Mouse (Mus musculus) midbrain, embryonic 14.5 days (tissue): Measurements from ENCODE around the gene Armc6. TPM values are rescaled to one million over a fixed set of nuclear protein-coding genes. Genes with fewer than 3 reads are reported as not detected.
A peak's percentile ranks its signal among the peaks of the same experiment; 100 is the strongest.

ENCODE experiments used
- ATAC-seq: fragments of 200-750 bp; cut with Nextera tagmentation; 2 replicates; pipeline ENCODE4 v1.8.0; 2017; ENCODE audit warnings: moderate number of reproducible peaks, moderate library complexity; ENCODE audit not compliant: low FRiP score, low TSS enrichment
- DNase-seq: peaks from one replicate; pipeline ENCODE4 v3.0.0-alpha.2; 2015
- H3K27ac ChIP-seq: fragments of 300-500 bp; sonication (generic); replicated peaks from 2 replicates; pipeline ENCODE4 v1.5.1; 2014; ENCODE audit warnings: mild to moderate bottlenecking, low read depth, low read length, moderate library complexity
- H3K27me3 ChIP-seq: fragments of 300-500 bp; sonication (generic); 2 replicates; pipeline ENCODE4 v1.6.1; 2014; ENCODE audit warnings: low read length, control low read depth, mixed read lengths; ENCODE audit not compliant: control insufficient read depth, insufficient read depth
- H3K36me3 ChIP-seq: fragments of 300-500 bp; sonication (generic); 2 replicates; pipeline ENCODE4 v1.6.1; 2014; ENCODE audit warnings: low read length, control low read depth; ENCODE audit not compliant: control insufficient read depth, insufficient read depth
- H3K4me1 ChIP-seq: fragments of 300-500 bp; sonication (generic); 2 replicates; pipeline ENCODE4 v1.6.1; 2014; ENCODE audit warnings: mild to moderate bottlenecking, antibody characterized with exemption, low read length, control low read depth; ENCODE audit not compliant: control insufficient read depth, insufficient read depth
- H3K4me2 ChIP-seq: fragments of 300-500 bp; sonication (generic); 2 replicates; pipeline ENCODE4 v1.6.1; 2014; ENCODE audit warnings: mild to moderate bottlenecking, low read length, moderate library complexity
- H3K4me3 ChIP-seq: fragments of 300-500 bp; sonication (generic); replicated peaks from 2 replicates; pipeline ENCODE4 v1.5.1; 2014; ENCODE audit warnings: low read depth, low read length
- H3K9ac ChIP-seq: fragments of 300-500 bp; sonication (generic); replicated peaks from 2 replicates; pipeline ENCODE4 v1.6.1; 2014; ENCODE audit warnings: mild to moderate bottlenecking, low read length, moderate library complexity
- H3K9me3 ChIP-seq: fragments of 300-500 bp; sonication (generic); 2 replicates; pipeline ENCODE4 v1.6.1; 2016; ENCODE audit warnings: low read length, control low read depth, mixed read lengths; ENCODE audit not compliant: control insufficient read depth
- WGBS: fragments of 180-500 bp; shearing (Covaris S2); extraction: QIAGEN DNeasy Blood & Tissue Kit; methylation state at CpG from one replicate; pipeline ENCODE4 v1.1.7; 2014; 5-methylcytosine and 5-hydroxymethylcytosine counted together
- polyA plus RNA-seq: library from polyadenylated mRNA; unstranded; fragments of >200 nt; fragmentation: Nextera tagmentation; extraction: Ambion mirVana; gene quantifications from 2 replicates; pipeline ENCODE4 v1.2.1, GENCODE M21; 2014

Gene Armc6
- polyA plus RNA-seq, 1 experiment from 2014 or later, result 82.5 TPM

DNA sequence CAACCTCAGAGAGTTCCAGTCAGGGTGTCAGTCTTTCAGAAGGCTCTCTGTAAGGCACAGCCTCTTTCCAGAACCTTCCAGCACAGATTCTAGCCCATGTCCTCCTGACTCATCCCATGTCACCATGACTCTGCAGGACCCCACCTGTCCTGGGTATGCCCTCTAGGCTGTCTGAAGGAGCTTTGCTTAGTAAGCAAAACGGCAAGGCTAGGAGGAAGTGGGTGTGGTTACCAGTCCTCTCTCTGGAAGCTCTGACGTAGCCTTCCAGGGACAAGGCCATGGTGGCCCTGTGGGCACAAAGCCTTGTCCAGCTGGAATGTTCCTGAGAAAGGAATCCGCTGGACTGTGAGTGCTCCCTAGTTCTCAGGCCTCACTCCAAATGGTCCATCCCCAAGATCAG lies 38.7 kb upstream of the Armc6 start:
- 70% methylated on average over 3 of the region's 3 CpGs for WGBS
- DNase-seq, result no peak
- Histone ChIP-seq H3K4me3 (no peak overlapping the region), H3K4me2 (no peak overlapping the region), H3K4me1 (no peaks in the 10 kb centered on the region), H3K27me3 (no peaks in the 10 kb centered on the region), H3K36me3 (no peaks in the 10 kb centered on the region), H3K9me3 (no peaks in the 10 kb centered on the region), H3K9ac (no peak overlapping the region), H3K27ac (no peak overlapping the region)
- no peak for ATAC-seq

- DNase-seq (peak; percentile 35), ATAC-seq (no peak)
- H3K27ac ChIP-seq, result no peak overlapping the region
- 62% methylated on average over 11 of the region's 11 CpGs for WGBS
- H3K36me3 ChIP-seq, result peaks cover 24% of the 10 kb centered on the region
- no peak overlapping the region for H3K4me3 ChIP-seq
- H3K9me3 ChIP-seq, result no peaks in the 10 kb centered on the region
- no peaks in the 10 kb centered on the region for H3K27me3 ChIP-seq
- H3K4me2 ChIP-seq, result no peak overlapping the region
- H3K4me1 ChIP-seq, result no peaks in the 10 kb centered on the region
- H3K9ac ChIP-seq, result no peak overlapping the region
Observed at GRCm38 (mm10) chr8:70268799-70269565, 34.7 kb upstream of the Armc6 start.

DNA sequence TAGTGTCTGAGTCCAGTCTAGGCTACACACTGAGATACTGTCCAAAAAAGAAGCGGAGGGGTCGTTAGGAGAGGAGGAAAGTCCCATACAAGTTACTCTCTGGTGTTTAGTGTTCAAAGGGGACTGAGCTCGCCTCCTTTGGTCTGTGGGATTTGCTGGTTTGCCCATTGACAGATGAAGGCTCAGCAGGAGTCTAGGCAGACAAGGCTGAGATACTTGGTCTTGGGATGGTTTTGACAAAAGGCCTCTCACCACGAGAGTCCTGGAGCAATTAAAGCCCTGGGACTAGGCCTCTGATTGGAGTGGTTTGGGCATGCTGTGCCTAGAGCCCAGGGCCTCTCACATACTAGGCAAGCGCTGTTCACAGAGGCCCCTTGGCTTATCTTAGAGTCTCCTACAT lies 34.0 kb upstream of the Armc6 start:
- H3K27ac ChIP-seq, result no peak overlapping the region
- no peak overlapping the region for H3K9ac ChIP-seq
- WGBS, result 43% methylated on average over 5 of the region's 5 CpGs

GRCm38 (mm10) chr8:70267674-70268073 lies 33.4 kb upstream of the Armc6 start:
- H3K4me2 ChIP-seq, result no peak overlapping the region
- no peaks in the 10 kb centered on the region for H3K4me1 ChIP-seq
- peaks cover 37% of the 10 kb centered on the region for H3K36me3 ChIP-seq
- H3K9me3 ChIP-seq, result no peaks in the 10 kb centered on the region
- H3K27me3 ChIP-seq, result no peaks in the 10 kb centered on the region
- no peak overlapping the region for H3K9ac ChIP-seq
- WGBS, result 88% methylated on average over 3 of the region's 3 CpGs
- ATAC-seq (no peak), DNase-seq (no peak)
- H3K27ac ChIP-seq, result no peak overlapping the region
- H3K4me3 ChIP-seq, result no peak overlapping the region

More for the DNA sequence above, 34.0 kb upstream of the Armc6 start:
- H3K9me3 ChIP-seq, result no peaks in the 10 kb centered on the region
- no peaks in the 10 kb centered on the region for H3K4me1 ChIP-seq
- DNase-seq, result no peak
- H3K36me3 ChIP-seq, result peaks cover 30% of the 10 kb centered on the region
- no peak overlapping the region for H3K4me2 ChIP-seq
- no peak overlapping the region for H3K4me3 ChIP-seq
- no peak for ATAC-seq
- no peaks in the 10 kb centered on the region for H3K27me3 ChIP-seq

DNA sequence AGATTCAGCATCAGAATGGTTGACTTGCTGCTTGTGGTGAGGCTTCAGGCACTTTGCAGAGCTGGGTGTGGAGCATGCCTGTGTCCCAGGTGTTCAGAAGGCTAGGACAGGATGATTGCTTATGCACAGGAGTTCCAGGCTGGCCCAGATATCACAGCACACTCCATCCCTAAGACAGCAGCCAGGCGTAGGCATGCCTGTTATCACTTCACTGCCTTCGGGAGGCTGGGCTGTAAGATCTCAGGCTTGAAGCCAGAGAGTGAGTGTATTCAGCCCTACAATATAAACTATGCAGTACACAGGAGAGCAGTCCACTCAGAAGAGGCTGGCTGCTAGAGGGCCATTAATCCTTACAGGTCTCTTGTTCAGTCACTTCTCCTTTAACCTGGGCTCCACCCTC lies 24.8 kb upstream of the Armc6 start:
- Histone ChIP-seq H3K9me3 (no peaks in the 10 kb centered on the region), H3K27ac (no peak overlapping the region), H3K4me1 (no peaks in the 10 kb centered on the region), H3K9ac (no peak overlapping the region), H3K27me3 (no peaks in the 10 kb centered on the region), H3K4me3 (no peak overlapping the region), H3K4me2 (no peak overlapping the region), H3K36me3 (peaks cover 98% of the 10 kb centered on the region)
- ATAC-seq (no peak), DNase-seq (no peak)
- 95% methylated on average over 2 of the region's 2 CpGs for WGBS

DNA sequence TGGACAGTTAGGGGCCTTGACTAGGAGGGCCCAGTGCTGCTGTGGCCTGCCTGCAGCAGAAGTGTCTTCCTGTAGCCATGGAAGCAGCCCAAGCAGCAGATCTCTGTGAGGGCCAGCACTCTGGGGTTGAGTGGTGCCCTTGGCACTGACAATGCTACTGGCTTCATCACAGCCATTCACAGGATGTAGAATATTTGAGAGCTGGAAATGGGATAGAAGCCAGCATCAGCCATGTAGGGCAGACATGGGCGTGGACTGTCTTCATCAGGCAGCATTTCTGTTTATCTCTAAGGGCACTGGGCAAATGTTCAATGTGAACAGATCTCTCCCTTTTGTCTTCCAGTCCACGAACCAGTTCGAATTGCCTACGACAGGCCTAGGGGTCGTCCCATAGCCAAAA lies 24.3 kb upstream of the Armc6 start:
- H3K9ac ChIP-seq, result no peak overlapping the region
- H3K36me3 ChIP-seq, result peaks cover 98% of the 10 kb centered on the region
- no peak overlapping the region for H3K4me2 ChIP-seq
- H3K27ac ChIP-seq, result no peak overlapping the region
- H3K4me3 ChIP-seq, result no peak overlapping the region
- H3K9me3 ChIP-seq, result no peaks in the 10 kb centered on the region
- H3K4me1 ChIP-seq, result no peaks in the 10 kb centered on the region
- no peak for DNase-seq
- no peak for ATAC-seq
- H3K27me3 ChIP-seq, result no peaks in the 10 kb centered on the region
- WGBS, result 94% methylated on average over 5 of the region's 5 CpGs

- ATAC-seq (no peak), DNase-seq (no peak)
- Histone ChIP-seq H3K27ac (no peak overlapping the region), H3K9ac (no peak overlapping the region), H3K4me2 (no peak overlapping the region), H3K9me3 (no peaks in the 10 kb centered on the region), H3K4me1 (no peaks in the 10 kb centered on the region), H3K4me3 (no peak overlapping the region), H3K27me3 (no peaks in the 10 kb centered on the region), H3K36me3 (peaks cover 98% of the 10 kb centered on the region)
- 91% methylated on average over 3 of the region's 3 CpGs for WGBS
Observed at GRCm38 (mm10) chr8:70257456-70257855, 23.2 kb upstream of the Armc6 start.

- no peak overlapping the region for H3K9ac ChIP-seq
- 76% methylated on average over 1 of the region's 1 CpGs for WGBS
- H3K4me2 ChIP-seq, result no peak overlapping the region
- H3K9me3 ChIP-seq, result no peaks in the 10 kb centered on the region
- no peak overlapping the region for H3K4me3 ChIP-seq
- no peaks in the 10 kb centered on the region for H3K4me1 ChIP-seq
- H3K27me3 ChIP-seq, result no peaks in the 10 kb centered on the region
- DNase-seq (no peak), ATAC-seq (no peak)
- no peak overlapping the region for H3K27ac ChIP-seq
- peaks cover 100% of the 10 kb centered on the region for H3K36me3 ChIP-seq
Observed at GRCm38 (mm10) chr8:70254628-70255027, 20.4 kb upstream of the Armc6 start.

DNA sequence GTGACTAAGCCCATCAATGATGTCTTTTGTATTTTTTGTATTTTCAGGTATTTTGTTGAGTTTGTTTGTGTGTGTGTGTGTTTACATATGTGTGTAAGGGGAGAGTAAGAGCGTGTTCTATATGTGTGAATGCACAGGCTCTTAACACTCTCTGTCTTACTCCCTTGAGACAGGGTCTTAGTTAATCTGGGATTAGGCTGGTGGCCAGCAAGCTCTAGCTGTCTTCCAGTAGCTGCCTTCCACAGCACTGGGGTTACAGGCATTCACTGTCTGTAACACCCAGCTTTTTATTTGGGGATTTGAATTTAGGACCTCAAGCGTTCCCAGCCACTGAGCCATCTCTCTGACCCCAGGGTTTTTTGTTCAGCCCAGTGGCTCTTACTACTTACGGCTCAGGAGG lies 13.6 kb upstream of the Armc6 start:
- Histone ChIP-seq H3K4me2 (no peak overlapping the region), H3K9ac (no peak overlapping the region), H3K27ac (0 out of 2 replicates have a peak overlapping the region, but pooled peaks have one; percentile 26), H3K9me3 (no peaks in the 10 kb centered on the region), H3K27me3 (no peaks in the 10 kb centered on the region), H3K4me1 (0 out of 2 replicates have a peak, but pooled peaks cover 6% of the 10 kb centered on the region), H3K4me3 (no peak overlapping the region), H3K36me3 (peaks cover 93% of the 10 kb centered on the region)
- ATAC-seq (no peak), DNase-seq (peak; percentile 59)
- WGBS, result 62% methylated on average over 3 of the region's 3 CpGs
